Mouse (Mus musculus) brain, adult 2 months (tissue): Measurements from ENCODE around the gene Cntn5.
"Not testable (repeated sequence)": the region's sequence is repeated elsewhere in the genome, so short reads cannot be mapped to it uniquely, and the experiment has no call there.

Experiments used
- DNase-seq: peaks from one replicate; pipeline ENCODE4 v3.0.0; 2011; ENCODE audit warnings: low read depth, low spot score

Gene Cntn5

DNA sequence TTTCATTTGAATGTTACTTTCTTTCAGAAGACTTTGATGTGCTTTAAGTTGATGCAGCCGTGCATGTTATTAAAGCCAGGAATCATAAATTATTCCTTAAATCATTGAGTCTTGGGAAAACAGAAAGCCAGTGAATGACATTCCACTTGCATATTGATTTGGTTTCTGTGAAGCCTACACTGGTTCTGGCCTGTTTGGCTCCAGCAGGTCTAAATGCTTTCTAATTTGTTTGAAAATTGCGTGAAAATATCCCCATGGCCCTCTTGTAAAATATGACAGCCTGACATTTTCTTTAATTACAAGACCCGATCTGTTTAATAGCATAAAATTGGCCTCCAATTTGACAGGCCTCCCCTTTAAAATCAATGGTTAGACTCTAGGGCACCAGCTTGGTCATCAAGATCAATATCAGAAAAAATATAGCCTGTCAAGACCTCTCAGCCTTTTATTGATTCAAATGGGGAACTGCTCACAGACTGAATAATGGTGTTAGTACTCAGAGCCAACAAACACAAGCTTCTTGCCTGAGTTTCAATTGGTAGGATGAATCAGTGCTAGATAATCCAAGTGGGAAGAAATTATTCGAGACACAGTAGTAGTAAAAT lies 247.3 kb downstream of the Cntn5 start:
- DNase-seq = no peak

GRCm38 (mm10) chr9:10650632-10651031 lies 253.9 kb downstream of the Cntn5 start:
- peak; percentile 33 for DNase-seq

- no peak for DNase-seq
Observed at GRCm38 (mm10) chr9:10645951-10646350, 258.6 kb downstream of the Cntn5 start.

DNA sequence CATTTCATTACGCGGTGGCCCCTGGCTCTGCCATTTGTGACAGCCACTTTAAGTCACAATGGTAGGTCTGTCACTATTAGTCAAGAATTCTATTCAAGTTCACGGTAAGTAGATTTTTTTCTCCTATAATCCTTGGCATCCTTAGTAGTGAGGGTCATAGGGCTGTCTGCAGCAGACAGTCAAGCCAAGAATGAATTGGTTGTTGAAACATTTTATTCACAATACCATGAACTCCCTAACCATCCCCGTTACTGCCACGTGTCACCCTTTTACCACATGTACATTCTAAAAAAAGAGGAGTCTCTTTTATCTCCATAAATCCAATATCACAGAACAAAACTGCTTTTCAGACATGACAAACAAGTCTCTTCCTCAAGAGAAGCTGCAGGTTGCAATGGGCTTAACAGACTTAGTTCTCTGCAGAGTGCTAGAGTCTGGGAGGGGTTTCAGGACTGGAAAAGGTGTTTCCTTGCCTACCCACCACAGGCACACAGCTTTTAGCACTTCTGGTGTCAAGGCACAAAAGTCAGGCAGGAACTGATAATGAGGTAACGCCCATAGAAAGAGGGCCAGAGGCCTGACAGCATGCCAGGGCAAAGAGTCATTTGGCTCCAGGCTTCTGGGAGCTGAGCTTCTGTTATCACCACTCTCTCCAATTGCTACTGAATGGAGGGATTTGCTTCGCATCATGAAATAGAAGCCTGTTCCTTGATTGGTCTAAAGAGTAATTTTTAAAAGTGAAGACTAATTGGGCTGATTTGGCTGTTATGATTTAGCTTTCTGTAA lies 259.3 kb downstream of the Cntn5 start:
- no peak for DNase-seq

DNA sequence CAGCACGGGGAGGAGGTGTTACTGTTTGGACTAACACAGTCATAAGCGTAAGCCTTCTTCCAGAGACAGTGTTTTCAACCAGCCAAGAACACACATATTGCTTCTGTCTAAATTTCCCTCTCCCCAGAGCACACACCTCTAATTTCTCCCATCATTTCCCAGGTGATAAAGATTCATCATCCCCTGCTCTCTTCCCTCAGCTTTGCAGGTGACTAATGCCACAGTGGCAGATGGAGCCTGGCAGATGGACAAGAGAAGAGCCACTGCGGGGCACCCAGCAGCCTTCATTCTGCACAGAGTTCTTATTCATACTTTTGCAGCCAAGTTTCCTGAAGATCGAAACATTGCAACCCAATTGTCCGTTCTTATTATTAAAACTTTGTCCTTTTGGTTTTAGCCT lies 286.5 kb downstream of the Cntn5 start:
- DNase-seq = peak; percentile 77

- peak; percentile 7 for DNase-seq
Observed at GRCm38 (mm10) chr9:10575346-10576241, 329.0 kb downstream of the Cntn5 start.

DNA sequence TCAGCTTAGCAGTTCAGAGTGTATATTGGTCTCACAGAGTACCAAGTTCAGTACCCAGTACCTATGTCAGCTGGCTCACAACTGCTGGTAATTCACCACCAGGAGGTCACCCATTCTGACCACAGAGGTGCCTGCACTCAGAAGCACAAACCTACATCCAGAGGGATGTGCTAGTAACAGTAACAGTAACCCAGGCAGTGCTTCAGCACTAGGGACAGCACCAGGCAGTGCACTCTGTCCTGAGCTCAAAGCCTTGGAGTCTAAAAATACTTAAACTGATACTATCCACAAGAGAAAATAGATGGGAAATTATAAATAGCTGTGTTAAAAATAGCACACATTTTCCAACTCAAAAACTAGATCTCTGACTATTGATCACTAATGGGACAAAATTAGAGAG lies 334.7 kb downstream of the Cntn5 start:
- DNase-seq = no peak

- DNase-seq = not testable (repeated sequence)
Observed at GRCm38 (mm10) chr9:10540877-10541276, 363.7 kb downstream of the Cntn5 start.

DNA sequence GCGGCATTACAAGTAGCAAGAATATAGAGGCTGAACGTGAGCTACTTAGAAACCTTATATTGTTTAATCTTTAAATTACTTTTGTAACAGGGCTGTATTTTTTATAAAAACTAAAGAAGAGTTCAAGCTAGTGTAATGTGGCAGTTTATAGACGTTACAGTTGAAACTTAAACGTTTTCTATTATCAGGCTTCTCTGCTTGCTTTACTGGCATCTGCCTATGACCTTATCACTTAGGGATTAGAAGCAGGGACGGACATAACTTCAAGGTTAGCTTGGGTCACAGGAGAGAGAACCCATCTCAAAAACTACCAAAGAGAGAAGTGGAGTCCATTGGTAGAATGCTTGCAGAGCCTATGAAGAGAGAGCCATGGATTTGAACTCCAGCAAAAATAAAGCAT lies 372.3 kb downstream of the Cntn5 start:
- DNase-seq = no peak

- DNase-seq = no peak
Observed at GRCm38 (mm10) chr9:10531087-10531486, 373.5 kb downstream of the Cntn5 start.

GRCm38 (mm10) chr9:10529528-10529927 lies 375.0 kb downstream of the Cntn5 start:
- no peak for DNase-seq

DNA sequence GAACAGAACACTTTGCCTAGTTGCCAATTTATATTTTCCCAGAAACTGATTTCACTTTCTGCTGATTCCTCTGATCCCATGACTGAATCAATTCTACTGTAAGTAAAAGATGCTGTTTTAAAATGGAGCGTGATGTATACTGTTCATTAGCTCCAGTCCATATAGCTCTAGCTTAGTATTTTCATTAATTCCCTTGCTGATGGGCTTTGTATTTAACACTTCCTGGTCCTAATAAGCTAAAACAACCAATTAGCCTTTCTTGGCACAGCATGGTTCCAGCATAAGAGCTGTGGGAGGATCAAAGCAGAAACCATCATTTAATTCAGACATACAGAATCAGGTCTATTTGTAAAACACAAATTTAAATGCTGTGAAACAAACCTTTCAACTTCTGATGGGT lies 375.5 kb downstream of the Cntn5 start:
- peak; percentile 20 for DNase-seq

DNA sequence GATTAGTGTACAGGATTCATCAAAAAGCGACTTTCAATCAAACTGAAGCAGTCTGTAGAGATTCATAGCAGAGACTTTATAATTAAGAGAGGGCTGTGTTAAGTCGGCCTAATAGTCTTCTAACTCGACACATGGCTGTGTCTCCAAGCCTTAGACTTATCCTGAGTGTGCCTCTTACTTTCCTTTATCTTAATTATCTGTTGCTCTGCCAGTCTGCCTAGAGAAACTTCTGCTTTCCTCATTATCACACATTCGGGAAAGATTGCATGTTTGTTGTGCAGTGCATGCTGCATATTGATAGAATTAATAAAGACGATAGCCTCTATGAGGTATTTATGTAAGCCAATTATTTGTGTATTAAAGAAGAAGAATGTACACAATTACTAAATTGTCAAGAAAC lies 375.9 kb downstream of the Cntn5 start:
- DNase-seq = no peak

- no peak for DNase-seq
Observed at GRCm38 (mm10) chr9:10525915-10526667, 378.5 kb downstream of the Cntn5 start.

DNA sequence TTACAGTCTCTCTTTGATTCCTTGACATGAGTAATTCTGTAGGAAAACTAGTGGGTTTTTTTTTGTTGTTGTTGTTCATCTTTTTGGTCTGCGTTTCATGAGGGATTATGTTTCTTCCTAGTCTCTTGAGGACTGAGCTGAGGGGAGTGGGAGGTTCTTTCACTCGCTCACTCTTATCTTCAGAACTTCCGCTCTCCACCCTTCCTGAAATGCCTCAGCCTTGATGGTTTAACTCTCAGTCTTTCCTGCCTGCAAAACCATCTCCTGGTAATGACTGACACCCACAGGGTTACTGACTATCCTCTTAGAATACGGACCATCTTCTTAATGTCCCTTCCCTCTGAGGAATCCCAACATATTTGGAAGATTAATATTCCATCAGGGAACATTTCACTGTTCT lies 382.0 kb downstream of the Cntn5 start:
- no peak for DNase-seq

- DNase-seq = peak; percentile 24
Observed at GRCm38 (mm10) chr9:10521054-10521453, 383.5 kb downstream of the Cntn5 start.

GRCm38 (mm10) chr9:10492243-10492642 lies 412.3 kb downstream of the Cntn5 start:
- no peak for DNase-seq

DNA sequence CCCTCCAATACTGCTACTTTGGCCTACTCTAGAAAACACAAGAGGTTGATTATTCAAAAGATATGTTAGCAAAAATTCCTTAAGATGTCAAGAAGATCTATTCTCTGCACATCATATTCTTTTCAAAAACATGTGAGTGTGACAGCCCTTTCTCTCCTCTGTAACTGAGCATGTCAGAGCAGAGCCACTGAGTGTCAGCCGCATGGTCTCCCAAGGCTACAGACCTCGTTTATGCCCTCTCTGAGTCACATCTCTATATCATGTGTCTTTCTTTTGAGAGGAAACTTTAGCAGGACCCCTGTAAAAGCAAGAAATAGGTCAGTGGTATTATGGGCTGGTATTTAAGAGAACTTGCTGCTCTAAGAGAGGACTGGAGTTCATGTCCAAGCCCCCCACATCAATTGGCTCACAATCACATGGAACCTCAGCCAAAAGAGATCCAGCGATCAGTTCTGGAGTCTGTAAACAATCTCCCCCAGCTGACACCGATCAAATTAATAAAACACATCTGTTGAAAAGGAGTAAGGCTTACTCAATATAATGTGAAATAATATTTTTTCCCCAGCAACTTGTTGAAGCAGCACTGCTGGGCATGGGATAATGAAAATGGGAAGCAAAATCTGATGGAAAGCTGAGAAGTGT lies 433.0 kb downstream of the Cntn5 start:
- DNase-seq = no peak

DNA sequence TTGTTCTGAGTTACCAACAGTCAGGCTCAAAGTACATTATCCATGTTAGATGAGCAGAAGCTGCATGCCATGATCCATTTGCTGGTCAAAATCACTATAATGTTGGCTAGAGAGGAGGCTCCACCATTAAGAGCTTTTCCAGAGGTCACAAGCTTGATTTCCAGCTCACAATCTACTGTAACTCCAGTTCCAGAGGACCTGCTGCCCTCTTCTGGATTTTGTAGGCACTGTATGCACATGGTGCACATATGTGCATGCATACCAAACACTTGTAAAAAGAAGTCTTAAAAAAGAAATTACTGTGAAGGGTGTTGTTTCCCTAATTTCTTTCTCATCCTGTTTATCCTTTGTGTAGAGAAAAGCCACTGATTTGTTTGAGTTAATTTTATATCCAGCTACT lies 439.8 kb downstream of the Cntn5 start:
- DNase-seq = no peak

DNA sequence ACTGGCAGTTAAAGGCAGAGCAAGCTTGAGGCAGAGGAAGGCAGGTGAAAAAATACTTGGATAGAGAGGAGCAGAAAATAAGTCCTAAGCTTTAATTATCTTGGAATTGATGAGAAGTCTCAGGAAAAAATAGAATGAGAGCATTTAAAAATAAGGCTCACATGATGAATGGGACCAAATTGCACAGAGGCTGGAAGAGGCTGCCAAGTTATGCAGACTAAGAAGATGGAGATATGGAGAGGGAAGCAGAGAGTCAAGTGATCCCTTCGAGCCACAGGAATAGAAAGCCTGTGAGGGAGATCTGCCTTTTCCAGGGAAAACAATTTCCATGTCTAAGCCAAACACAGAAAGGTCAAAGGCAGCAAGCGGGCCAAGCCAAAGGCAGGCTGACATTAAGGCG lies 446.7 kb downstream of the Cntn5 start:
- peak; percentile 54 for DNase-seq

- DNase-seq = no peak
Observed at GRCm38 (mm10) chr9:10448987-10449563, 455.5 kb downstream of the Cntn5 start.
